Mouse (Mus musculus) splenic B cell, adult 2 months (primary cell): ENCODE data around the gene Aoc3.
"Not testable (repeated sequence)": the region's sequence is repeated elsewhere in the genome, so short reads cannot be mapped to it uniquely, and the experiment has no call there.

Source experiments
- DNase-seq: peaks from one replicate; pipeline ENCODE4 v3.0.0-alpha.2; 2011; ENCODE audit warnings: low read depth, low spot score
- H3K27me3 ChIP-seq: 2 replicates; pipeline ENCODE4 v1.6.1; 2012; ENCODE audit warnings: mild to moderate bottlenecking, low read length, moderate library complexity, mixed read lengths; ENCODE audit not compliant: control insufficient read depth, poor library complexity, insufficient read depth, severe bottlenecking
- H3K36me3 ChIP-seq: 2 replicates; pipeline ENCODE4 v1.6.1; 2012; ENCODE audit warnings: mild to moderate bottlenecking, low read length, moderate library complexity, mixed read lengths; ENCODE audit not compliant: control insufficient read depth, poor library complexity, insufficient read depth, severe bottlenecking

Gene Aoc3

DNA sequence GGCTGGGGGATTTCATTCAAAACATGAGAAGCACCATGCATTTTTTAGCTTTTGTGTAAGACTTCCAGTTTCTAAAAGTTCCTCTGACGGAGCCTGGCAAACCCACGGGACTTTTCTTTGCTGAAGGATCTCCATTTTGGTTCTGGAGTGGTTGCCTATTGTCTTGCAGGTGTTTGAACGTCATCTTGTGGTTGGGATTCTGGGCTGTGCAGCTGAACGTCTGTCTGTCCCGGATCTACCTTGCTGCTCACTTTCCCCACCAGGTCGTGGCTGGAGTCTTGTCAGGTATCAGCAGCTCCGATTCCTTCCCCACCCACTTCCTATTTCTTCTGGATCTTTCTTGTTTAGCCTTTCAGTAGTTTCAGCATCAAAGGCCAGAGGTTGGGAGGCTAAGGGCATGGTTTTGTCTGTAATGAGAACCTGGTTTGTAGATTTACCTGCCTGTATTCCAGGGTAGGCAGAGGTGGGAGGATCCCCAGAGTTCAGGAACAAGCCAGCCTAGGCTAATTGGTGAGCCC, 44.1 kb downstream of the Aoc3 start:
- no peak for DNase-seq
- no peaks in the 10 kb centered on the region for H3K27me3 ChIP-seq
- H3K36me3 ChIP-seq: no peaks in the 10 kb centered on the region

DNA sequence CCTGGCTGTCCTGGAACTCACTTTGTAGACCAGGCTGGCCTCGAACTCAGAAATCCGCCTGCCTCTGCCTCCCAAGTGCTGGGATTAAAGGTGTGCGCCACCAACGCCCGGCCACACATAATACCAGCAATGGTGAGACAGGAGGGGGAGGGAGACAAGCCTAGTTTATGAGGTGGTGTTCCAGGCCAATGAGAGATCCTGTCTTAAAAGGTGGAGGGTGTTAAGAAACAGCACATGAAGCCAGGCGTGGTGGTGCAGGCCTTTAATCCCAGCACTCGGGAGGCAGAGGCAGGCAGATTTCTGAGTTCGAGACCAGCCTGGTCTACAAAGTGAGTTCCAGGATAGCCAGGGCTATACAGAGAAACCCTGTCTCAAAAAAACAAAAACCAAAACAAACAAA, 47.8 kb downstream of the Aoc3 start:
- not testable (repeated sequence) for H3K27me3 ChIP-seq, H3K36me3 ChIP-seq, DNase-seq

DNA sequence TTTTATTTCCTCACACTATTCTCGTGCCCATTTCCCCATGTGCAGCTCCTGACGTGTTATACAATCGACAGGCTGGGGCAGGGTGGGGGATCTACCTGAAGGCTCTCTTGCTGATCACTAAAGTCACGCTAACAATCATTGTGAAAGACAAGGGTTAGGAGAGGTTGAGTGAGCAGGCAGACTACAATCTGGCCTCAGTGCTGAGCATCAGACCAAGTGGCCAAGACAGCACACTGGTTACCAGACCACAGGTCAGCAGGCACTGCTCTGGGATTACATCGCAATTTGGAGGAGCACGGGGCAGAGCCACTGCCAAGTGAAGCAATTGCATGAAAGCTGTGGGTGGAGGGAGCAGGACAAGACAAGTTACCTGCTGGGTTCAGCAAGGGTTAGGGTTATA, 48.5 kb downstream of the Aoc3 start:
- DNase-seq: no peak
- Histone ChIP-seq H3K36me3 (no peaks in the 10 kb centered on the region), H3K27me3 (no peaks in the 10 kb centered on the region)

DNA sequence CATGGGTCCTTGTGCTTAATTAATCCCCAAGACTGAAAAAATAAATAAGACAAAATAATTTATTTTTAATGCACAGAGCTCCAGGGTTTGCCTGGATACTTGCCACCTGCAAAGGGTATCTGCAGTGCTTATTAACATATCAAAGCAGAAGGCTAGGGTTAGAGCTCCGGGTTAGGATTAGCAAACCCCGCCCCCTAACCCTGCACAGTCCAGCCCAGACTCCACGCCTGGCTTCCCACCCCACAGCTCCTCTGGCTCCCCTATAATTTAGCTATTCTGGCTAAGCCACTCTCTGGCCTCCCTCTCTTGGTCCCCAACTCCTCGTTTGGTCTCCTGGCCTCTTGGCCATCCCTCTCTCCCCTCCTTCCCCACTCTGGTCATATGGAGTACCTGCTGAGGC, 51.4 kb downstream of the Aoc3 start:
- Histone ChIP-seq H3K27me3 (no peaks in the 10 kb centered on the region), H3K36me3 (no peaks in the 10 kb centered on the region)
- DNase-seq: no peak
